Mouse (Mus musculus) E14TG2a.4 (cell line): ENCODE measurements around the gene Trim62.

ENCODE experiments used
- CTCF ChIP-seq: conservative IDR thresholded peaks from 2 replicates; pipeline ENCODE4 v1.5.1; 2014; ENCODE audit warnings: low read length
- NANOG ChIP-seq: IDR thresholded peaks from 2 replicates; pipeline ENCODE4 v1.6.1; 2014; ENCODE audit warnings: borderline replicate concordance, low read length, mixed read lengths
- POU5F1 ChIP-seq: IDR thresholded peaks from 2 replicates; pipeline ENCODE4 v1.6.1; 2014; ENCODE audit warnings: low read length, borderline replicate concordance

DNA sequence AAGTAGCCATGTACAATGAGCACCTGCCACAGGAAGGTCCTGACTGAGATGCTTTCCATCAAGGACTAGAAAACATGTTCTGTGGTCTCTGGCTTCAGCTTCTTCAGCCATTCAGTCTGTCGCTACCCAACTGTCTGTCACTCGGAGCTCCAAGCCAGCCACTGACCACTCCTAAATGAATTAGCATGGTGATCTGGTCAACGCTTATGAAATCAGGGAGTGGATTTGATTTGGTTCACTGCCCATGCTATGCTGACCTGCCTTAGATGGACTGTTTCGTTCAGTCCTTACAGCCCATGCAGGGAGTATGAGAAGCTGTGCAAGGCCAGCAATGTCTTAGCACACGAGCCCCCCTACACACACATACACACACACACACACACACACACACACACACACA, 70.5 kb downstream of the Trim62 start:
- TF ChIP-seq CTCF (no peak), POU5F1 (no peak), NANOG (no peak)
